Mouse (Mus musculus) CH12.LX (cell line): ENCODE data around the gene Pdk2. TPM values are rescaled to one million over a fixed set of nuclear protein-coding genes. Genes with fewer than 3 reads are reported as not detected.

ENCODE experiments used
- DNase-seq: peaks from one replicate; pipeline ENCODE4 v3.0.0-alpha.2; 2013; ENCODE audit errors: extremely low read depth
- H3K27ac ChIP-seq: 2 replicates; pipeline ENCODE4 v1.5.1; 2012; ENCODE audit warnings: low read depth, mild to moderate bottlenecking, control low read depth, moderate library complexity; ENCODE audit not compliant: insufficient read depth
- H3K27me3 ChIP-seq: replicated peaks from 2 replicates; pipeline ENCODE3; 2012; ENCODE audit warnings: inconsistent platforms
- H3K36me3 ChIP-seq, 2 experiments: replicated peaks in 1 of 2; 2 replicates each; pipeline versions ENCODE3 to v1.6.1; 2012; ENCODE audit warnings: inconsistent platforms in 1 of 2, low read length in 1 of 2, mild to moderate bottlenecking in 1 of 2, mixed read lengths in 1 of 2, moderate library complexity in 1 of 2; ENCODE audit not compliant: control insufficient read depth in 1 of 2, insufficient read depth in 1 of 2
- H3K4me1 ChIP-seq, 2 experiments: 2 replicates each; pipeline ENCODE4 v1.6.1; 2012; ENCODE audit warnings: inconsistent platforms in 1 of 2, moderate library complexity in 1 of 2; ENCODE audit not compliant: insufficient read depth in 2 of 2, control insufficient read depth in 1 of 2
- H3K4me2 ChIP-seq: 2 replicates; pipeline ENCODE4 v1.6.1; 2012; ENCODE audit warnings: low read depth, mild to moderate bottlenecking, control low read depth; ENCODE audit not compliant: poor library complexity, insufficient read depth, severe bottlenecking
- H3K4me3 ChIP-seq, 3 experiments: fragments of 150-350 bp in 1 of 3; sonication (generic) in 1 of 3; replicated peaks in 1 of 3; 2 replicates each; pipeline versions ENCODE3 to v1.5.1; 2011 to 2012; ENCODE audit warnings: low read depth in 2 of 3, low read length in 2 of 3, mild to moderate bottlenecking in 2 of 3, moderate library complexity in 2 of 3, control low read depth in 1 of 3, improper control_type of control experiment in 1 of 3, inconsistent platforms in 1 of 3, mixed read lengths in 1 of 3; ENCODE audit not compliant: poor library complexity in 1 of 3
- H3K79me2 ChIP-seq: replicated peaks from 2 replicates; pipeline ENCODE4 v1.6.1; 2012; ENCODE audit warnings: mild to moderate bottlenecking, moderate library complexity; ENCODE audit not compliant: control insufficient read depth, poor library complexity, insufficient read depth, severe bottlenecking; ENCODE audit errors: extremely low read depth
- H3K9ac ChIP-seq: 2 replicates; pipeline ENCODE4 v1.6.1; 2012; ENCODE audit warnings: low read depth, mild to moderate bottlenecking, control low read depth, moderate library complexity; ENCODE audit not compliant: insufficient read depth
- H3K9me3 ChIP-seq: replicated peaks from 2 replicates; pipeline ENCODE3; 2012; ENCODE audit warnings: low read length, inconsistent platforms, mixed read lengths
- BHLHE40 ChIP-seq: IDR thresholded peaks from 2 replicates; pipeline ENCODE4 v1.6.1; 2011; ENCODE audit warnings: mild to moderate bottlenecking, low read depth, low read length, improper control_type of control experiment
- CHD1 ChIP-seq: IDR thresholded peaks from 2 replicates; pipeline ENCODE4 v1.6.1; 2012; ENCODE audit warnings: low read depth, low read length, improper control_type of control experiment, inconsistent platforms
- CHD2 ChIP-seq: IDR thresholded peaks from 2 replicates; pipeline ENCODE4 v1.6.1; 2011; ENCODE audit warnings: low read length, improper control_type of control experiment
- CTCF ChIP-seq, 2 experiments: IDR thresholded peaks in 1 of 2; conservative IDR thresholded peaks in 1 of 2; 2 replicates each; pipeline ENCODE4 v1.5.1; 2011 to 2012; ENCODE audit warnings: low read depth in 2 of 2, low read length in 2 of 2, improper control_type of control experiment in 1 of 2, inconsistent platforms in 1 of 2, mild to moderate bottlenecking in 1 of 2, moderate library complexity in 1 of 2
- ELF1 ChIP-seq: IDR thresholded peaks from 2 replicates; pipeline ENCODE4 v1.6.1; 2014; ENCODE audit warnings: low read depth, mild to moderate bottlenecking, inconsistent platforms, low read length, improper control_type of control experiment
- EP300 ChIP-seq: IDR thresholded peaks from 2 replicates; pipeline ENCODE4 v1.6.1; 2011; ENCODE audit warnings: low read length, improper control_type of control experiment
- ETS1 ChIP-seq: conservative IDR thresholded peaks from 2 replicates; pipeline ENCODE4 v1.6.1; 2012; ENCODE audit warnings: low read depth, mild to moderate bottlenecking, inconsistent platforms, low read length, improper control_type of control experiment, moderate library complexity
- HCFC1 ChIP-seq: IDR thresholded peaks from 2 replicates; pipeline ENCODE4 v1.6.1; 2012; ENCODE audit warnings: low read depth, mild to moderate bottlenecking, inconsistent platforms, low read length, improper control_type of control experiment
- IRF4 ChIP-seq: IDR thresholded peaks from 2 replicates; pipeline ENCODE4 v1.6.1; 2014; ENCODE audit warnings: low read depth, mild to moderate bottlenecking, inconsistent platforms, low read length, improper control_type of control experiment
- JUN ChIP-seq: IDR thresholded peaks from 2 replicates; pipeline ENCODE4 v1.6.1; 2011; ENCODE audit warnings: low read depth, mild to moderate bottlenecking, low read length, improper control_type of control experiment, moderate library complexity; ENCODE audit not compliant: insufficient read depth
- MAFK ChIP-seq: IDR thresholded peaks from 2 replicates; pipeline ENCODE4 v1.6.1; 2011; ENCODE audit warnings: low read length, improper control_type of control experiment; ENCODE audit not compliant: insufficient replicate concordance
- MAZ ChIP-seq: IDR thresholded peaks from 2 replicates; pipeline ENCODE4 v1.6.1; 2012; ENCODE audit warnings: low read depth, mild to moderate bottlenecking, inconsistent platforms, low read length, improper control_type of control experiment, moderate library complexity
- MEF2A ChIP-seq: IDR thresholded peaks from 2 replicates; pipeline ENCODE4 v1.6.1; 2014; ENCODE audit warnings: low read depth, mild to moderate bottlenecking, inconsistent platforms, low read length, improper control_type of control experiment, borderline replicate concordance
- MXI1 ChIP-seq: IDR thresholded peaks from 2 replicates; pipeline ENCODE4 v1.6.1; 2011; ENCODE audit warnings: mild to moderate bottlenecking, low read depth, low read length, improper control_type of control experiment
- MYC ChIP-seq: IDR thresholded peaks from 2 replicates; pipeline ENCODE4 v1.6.1; 2011; ENCODE audit warnings: low read depth, mild to moderate bottlenecking, improper control_type of control experiment, low read length
- NELFE ChIP-seq: IDR thresholded peaks from 2 replicates; pipeline ENCODE4 v1.6.1; 2011; ENCODE audit warnings: low read depth, low read length, improper control_type of control experiment
- NRF1 ChIP-seq: IDR thresholded peaks from 2 replicates; pipeline ENCODE4 v1.6.1; 2014; ENCODE audit warnings: low read depth, mild to moderate bottlenecking, inconsistent platforms, low read length, improper control_type of control experiment, moderate library complexity
- POLR2A ChIP-seq: IDR thresholded peaks from 2 replicates; pipeline ENCODE4 v1.6.1; 2011; ENCODE audit warnings: low read depth, mild to moderate bottlenecking, improper control_type of control experiment, low read length
- POLR2AphosphoS2 ChIP-seq: IDR thresholded peaks from 2 replicates; pipeline ENCODE4 v1.6.1; 2011; ENCODE audit warnings: low read depth, low read length, improper control_type of control experiment
- RCOR1 ChIP-seq: conservative IDR thresholded peaks from 2 replicates; pipeline ENCODE4 v1.6.1; 2012; ENCODE audit warnings: low read depth, mild to moderate bottlenecking, inconsistent platforms, low read length, improper control_type of control experiment
- TBP ChIP-seq: conservative IDR thresholded peaks from 2 replicates; pipeline ENCODE4 v1.6.1; 2011; ENCODE audit warnings: low read depth, low read length, improper control_type of control experiment
- UBTF ChIP-seq: IDR thresholded peaks from 2 replicates; pipeline ENCODE4 v1.6.1; 2012; ENCODE audit warnings: low read depth, mild to moderate bottlenecking, inconsistent platforms, low read length, improper control_type of control experiment, moderate library complexity
- USF2 ChIP-seq: conservative IDR thresholded peaks from 2 replicates; pipeline ENCODE4 v1.6.1; 2011; ENCODE audit warnings: low read depth, low read length, improper control_type of control experiment
- ZC3H11A ChIP-seq: IDR thresholded peaks from 2 replicates; pipeline ENCODE4 v1.6.1; 2012; ENCODE audit warnings: low read depth, mild to moderate bottlenecking, inconsistent platforms, low read length, improper control_type of control experiment
- ZKSCAN1 ChIP-seq: IDR thresholded peaks from 2 replicates; pipeline ENCODE4 v1.6.1; 2012; ENCODE audit warnings: low read depth, inconsistent platforms, low read length, improper control_type of control experiment, borderline replicate concordance
- ZMIZ1 ChIP-seq: IDR thresholded peaks from 2 replicates; pipeline ENCODE4 v1.6.1; 2012; ENCODE audit warnings: low read depth, mild to moderate bottlenecking, inconsistent platforms, low read length, improper control_type of control experiment
- ZNF384 ChIP-seq: IDR thresholded peaks from 2 replicates; pipeline ENCODE4 v1.6.1; 2012; ENCODE audit warnings: low read depth, low read length, improper control_type of control experiment, inconsistent platforms
- dilution Hi-C: fragments of 300-500 bp; cut with MboI; formaldehyde crosslinking; loops from 2 replicates; pipeline ENCODE4 v1.14.3; 2020; ENCODE audit warnings: low sequenced_read_pairs; ENCODE audit not compliant: extremely low pct_unique_long_range_greater_than_20kb, extremely low pct_ligation_motif_present
- in situ Hi-C: fragments of 300-500 bp; cut with MboI; formaldehyde crosslinking; loops from 3 replicates; pipeline ENCODE4 v1.14.3; 2019; ENCODE audit warnings: low sequenced_read_pairs, low pct_ligation_motif_present, low pct_unique_long_range_greater_than_20kb, mixed read lengths
- polyA plus RNA-seq: library from polyadenylated mRNA; unstranded; fragments of >175 nt; gene quantifications from 2 replicates; pipeline ENCODE4 v1.2.1, GENCODE M21; 2012; ENCODE audit warnings: low read depth; ENCODE audit not compliant: insufficient read length
- total RNA-seq, 2 experiments: library from RNA; depleted of rRNA; stranded (reverse); fragments of 300-350 nt in 1 of 2; fragments of >200 nt in 1 of 2; gene quantifications; 2 replicates each; pipeline ENCODE4 v1.2.3; 2012 to 2014

The Pdk2 gene
- total and polyA plus RNA-seq, 3 experiments, result not detected

- peaks cover 9% of the 10 kb centered on the region for H3K27me3 ChIP-seq
- peaks cover 0 to 16% of the 10 kb centered on the region in 2 experiments for H3K36me3 ChIP-seq
- H3K79me2 ChIP-seq, result 0 out of 2 replicates have a peak, but pooled peaks cover 3% of the 10 kb centered on the region
- H3K4me2 ChIP-seq, result peak overlapping the region; percentile 92
- peak overlapping the region; percentile 12 for H3K27ac ChIP-seq
- in situ Hi-C loops, result no loop called here
- dilution Hi-C loops, result no loop called here
- no peak for DNase-seq
- no peaks in the 10 kb centered on the region for H3K9me3 ChIP-seq
- H3K4me1 ChIP-seq, result peaks cover 25 to 57% of the 10 kb centered on the region in 2 experiments
- peak overlapping the region; percentile 54 to 65 (median 58) for H3K4me3 ChIP-seq
- TF ChIP-seq IRF4, result no peak
- TF ChIP-seq CHD2, result no peak
- TF ChIP-seq MAFK, result no peak
- no peak for TF ChIP-seq NRF1
- TF ChIP-seq ZC3H11A, result no peak
- no peak; the same call in 1 of the 2 replicates for TF ChIP-seq ETS1
- TF ChIP-seq TBP, result no peak
- TF ChIP-seq BHLHE40, result no peak
- TF ChIP-seq ZNF384, result 0 out of 2 replicates have a peak, but pooled peaks have one; percentile 49
- TF ChIP-seq POLR2A, result no peak
- TF ChIP-seq HCFC1, result no peak
- TF ChIP-seq ZKSCAN1, result no peak
- TF ChIP-seq CHD1, result peak; percentile 90; the same call in 1 of the 2 replicates
- TF ChIP-seq ZMIZ1, result peak; percentile 69; the same call in 1 of the 2 replicates
- peak overlapping the region; percentile 61 for H3K9ac ChIP-seq
These were observed 50.9 kb downstream of the Pdk2 start for GRCm38 (mm10) chr11:94990102-94990748.

DNA sequence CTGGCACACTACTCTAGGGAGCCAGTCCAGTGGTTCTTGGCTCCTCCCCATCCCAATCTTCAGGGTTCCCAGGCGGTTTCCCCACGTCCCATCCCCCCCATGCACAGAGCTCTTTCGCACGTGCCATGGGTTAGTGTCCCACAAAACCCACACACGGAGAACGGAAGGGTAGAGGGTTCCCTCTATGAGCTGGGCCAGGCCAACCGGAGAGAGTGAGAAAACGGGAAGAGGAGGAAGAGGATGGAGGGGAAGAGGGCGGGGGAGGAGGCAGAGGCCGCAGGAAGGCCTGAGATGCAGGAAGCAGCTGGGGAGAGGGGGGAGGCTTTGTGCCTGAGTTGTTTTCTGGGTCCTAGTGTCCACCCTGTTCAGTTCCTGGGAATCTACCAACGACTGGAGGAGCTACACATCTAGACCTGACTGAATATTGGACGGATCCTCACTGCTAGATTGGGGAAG is 51.6 kb downstream of the Pdk2 start:
- dilution Hi-C loops, result no loop called here
- Histone ChIP-seq H3K4me3 (peak overlapping the region; percentile 54 to 65 (median 58)), H3K27ac (peak overlapping the region; percentile 7; the same call in 1 of the 2 replicates), H3K27me3 (peaks cover 11% of the 10 kb centered on the region), H3K79me2 (0 out of 2 replicates have a peak, but pooled peaks cover 3% of the 10 kb centered on the region), H3K36me3 (peaks cover 0 to 10% of the 10 kb centered on the region in 2 experiments), H3K9me3 (no peaks in the 10 kb centered on the region), H3K9ac (peak overlapping the region; percentile 61), H3K4me2 (peak overlapping the region; percentile 92), H3K4me1 (peaks cover 25 to 51% of the 10 kb centered on the region in 2 experiments)
- in situ Hi-C loops, result no loop called here
- DNase-seq, result peak; percentile 87
- TF ChIP-seq HCFC1, result peak; percentile 83
- peak; percentile 74; the same call in 1 of the 2 replicates for TF ChIP-seq MYC
- TF ChIP-seq ZKSCAN1, result no peak
- peak; percentile 100 for TF ChIP-seq MAZ
- 0 out of 2 replicates have a peak, but pooled peaks have one; percentile 20 for TF ChIP-seq MAFK
- peak; percentile 70; the same call in 1 of the 2 replicates for TF ChIP-seq IRF4
- TF ChIP-seq ZC3H11A, result no peak
- 0 out of 2 replicates have a peak, but pooled peaks have one; percentile 32 for TF ChIP-seq RCOR1
- peak; percentile 83 for TF ChIP-seq TBP
- no peak; a peak in 1 of 4 replicates for TF ChIP-seq CTCF (conservative IDR thresholded peaks at IDR 0.05 in 1 of 2, IDR thresholded peaks at IDR 0.05 in 1 of 2; ENCODE audit: low read depth in 2 of 2, low read length in 2 of 2)
- TF ChIP-seq ETS1, result peak; percentile 78
- TF ChIP-seq ELF1, result peak; percentile 97
- no peak for TF ChIP-seq MXI1
- TF ChIP-seq CHD1, result no peak
- peak; percentile 68 for TF ChIP-seq NELFE
- TF ChIP-seq MEF2A, result peak; percentile 70; the same call in 1 of the 2 replicates
- 0 out of 2 replicates have a peak, but pooled peaks have one; percentile 9 for TF ChIP-seq USF2
- no peak for TF ChIP-seq JUN
- TF ChIP-seq NRF1, result peak; percentile 61; the same call in 1 of the 2 replicates
- peak; percentile 67 for TF ChIP-seq POLR2A
- TF ChIP-seq BHLHE40, result peak; percentile 98
- TF ChIP-seq EP300, result peak; percentile 48; the same call in 1 of the 2 replicates
- TF ChIP-seq CHD2, result peak; percentile 89
- TF ChIP-seq UBTF, result 0 out of 2 replicates have a peak, but pooled peaks have one; percentile 68
- TF ChIP-seq POLR2AphosphoS2, result no peak
